Mouse (Mus musculus) right cerebral cortex, postnatal 4 days (tissue): ENCODE data around the gene Cst7.
"Not testable (repeated sequence)": the region's sequence is repeated elsewhere in the genome, so short reads cannot be mapped to it uniquely, and the experiment has no call there.

Source experiments
- DNase-seq: peaks from one replicate; pipeline ENCODE4 v3.0.0-alpha.2; 2022

The Cst7 gene

DNA sequence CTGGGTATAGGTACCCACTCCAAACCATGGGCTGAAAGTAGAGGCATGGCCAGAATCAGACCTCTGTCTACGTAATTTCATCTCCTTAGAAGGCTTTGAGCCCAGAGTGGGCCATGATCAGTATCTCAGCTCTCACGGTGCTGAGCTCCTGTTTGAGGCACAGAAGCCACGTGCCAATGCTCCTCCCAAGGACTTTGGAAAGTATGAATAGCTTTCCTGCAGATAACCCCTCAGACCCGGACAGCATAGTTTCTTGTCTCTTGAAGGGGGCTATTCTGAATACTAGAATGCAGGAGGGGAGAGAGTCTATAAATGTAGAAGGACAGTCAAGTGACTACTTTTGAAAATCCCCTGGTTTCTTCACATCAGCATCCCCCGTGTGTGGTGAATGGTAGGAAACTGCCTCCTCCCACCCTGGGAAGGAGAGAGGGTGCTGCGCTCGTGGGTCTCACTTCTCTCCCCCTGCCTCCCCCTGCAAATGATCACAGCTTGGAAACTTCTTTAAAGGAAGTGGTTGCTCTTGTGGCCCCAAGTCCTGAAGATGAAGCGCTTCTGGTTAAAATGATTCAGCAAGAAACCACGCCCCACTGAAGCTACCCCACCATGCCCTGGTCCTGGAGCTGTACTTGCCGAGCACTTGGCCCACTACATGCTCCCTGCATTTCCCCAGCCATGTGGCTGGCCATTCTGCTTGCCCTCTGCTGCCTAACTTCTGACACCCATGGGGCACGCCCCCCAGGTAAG, at the start of gene Cst7:
Gene Cst7 (plus strand): TSS at position 569 of the 744 bp plus-strand sequence.
- no peak for DNase-seq

DNA sequence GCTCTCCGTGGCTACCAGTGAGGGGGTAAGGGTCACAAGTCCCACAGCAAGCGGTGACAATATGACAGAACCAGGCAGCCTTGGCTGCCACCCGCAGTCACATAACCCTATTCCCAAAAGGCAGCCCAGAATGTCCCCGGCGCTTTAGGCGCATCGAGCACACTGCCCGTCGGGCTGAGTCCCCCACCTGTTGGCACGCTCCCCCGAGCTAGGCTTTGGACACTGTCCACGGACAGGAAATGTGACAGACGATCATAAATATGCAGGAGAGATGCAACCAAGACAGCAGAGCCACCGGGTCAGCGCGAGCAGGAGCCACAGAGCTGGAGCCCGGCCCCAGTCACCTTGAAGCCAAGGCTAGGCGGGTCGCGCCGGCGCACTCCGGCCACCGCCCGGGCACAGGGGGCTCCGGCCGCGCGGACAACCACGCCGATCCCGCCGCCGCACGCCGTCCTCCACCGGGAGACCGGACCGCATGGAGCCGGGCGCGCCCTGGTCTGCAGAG, 44.5 kb upstream of the Cst7 start:
- no peak for DNase-seq

DNA sequence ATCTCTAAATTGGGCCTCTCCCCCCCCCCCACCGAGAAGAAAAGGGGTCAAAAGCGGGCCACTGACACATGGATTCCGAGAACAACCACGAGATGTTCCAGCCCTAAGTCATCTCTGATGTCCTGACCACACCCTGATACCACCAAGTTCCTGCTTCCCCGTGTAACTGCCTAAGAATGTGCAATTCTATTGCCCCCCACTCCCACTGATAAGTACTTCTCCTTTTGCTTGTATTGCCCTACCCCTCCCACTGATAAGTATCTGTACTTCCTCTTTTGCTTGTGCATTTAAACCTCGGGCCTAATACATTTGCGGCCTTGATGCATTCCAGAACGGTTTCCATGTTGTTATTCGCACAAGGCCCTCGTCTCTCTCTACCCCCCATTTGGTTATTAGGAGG, 20.6 kb upstream of the Cst7 start:
- not testable (repeated sequence) for DNase-seq

DNA sequence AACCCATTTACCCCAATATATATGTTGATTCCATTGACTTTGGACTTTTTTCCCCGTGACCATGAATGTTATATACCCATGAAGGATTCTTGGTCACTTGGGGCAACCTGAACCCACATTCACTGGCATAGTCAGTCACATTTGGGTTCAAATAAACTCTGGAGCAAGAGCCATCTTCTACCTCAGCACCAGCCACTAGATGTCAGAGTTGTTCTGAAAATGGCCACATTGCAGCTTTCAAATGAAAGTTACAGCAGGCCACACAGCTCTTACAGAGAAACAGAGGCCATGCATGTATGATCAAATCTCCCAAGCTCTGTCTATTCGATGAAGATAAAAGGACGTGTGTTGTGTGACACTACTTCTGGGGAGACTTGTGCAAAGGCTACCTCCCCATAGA, 11.6 kb upstream of the Cst7 start:
- DNase-seq: no peak

DNA sequence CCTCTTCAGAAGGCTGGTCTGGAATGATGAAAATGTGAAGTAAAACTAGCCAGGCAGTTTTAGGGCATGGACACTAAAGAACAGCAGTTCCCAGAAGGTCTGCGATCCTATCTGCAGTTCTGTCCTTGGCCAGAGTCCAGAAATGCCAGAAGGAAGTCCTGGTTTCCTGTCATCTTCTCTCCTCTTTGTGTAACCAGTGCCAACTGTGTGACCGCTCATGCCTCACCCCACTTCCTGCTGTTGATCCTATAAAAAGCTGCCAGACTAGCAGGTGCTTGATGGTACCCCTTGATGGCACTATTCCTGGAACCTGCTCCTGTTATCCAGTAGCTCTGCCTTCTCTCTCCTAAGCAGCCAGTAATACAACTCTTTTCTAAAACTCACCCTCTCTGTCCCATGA, 3.2 kb upstream of the Cst7 start:
- DNase-seq: no peak

DNA sequence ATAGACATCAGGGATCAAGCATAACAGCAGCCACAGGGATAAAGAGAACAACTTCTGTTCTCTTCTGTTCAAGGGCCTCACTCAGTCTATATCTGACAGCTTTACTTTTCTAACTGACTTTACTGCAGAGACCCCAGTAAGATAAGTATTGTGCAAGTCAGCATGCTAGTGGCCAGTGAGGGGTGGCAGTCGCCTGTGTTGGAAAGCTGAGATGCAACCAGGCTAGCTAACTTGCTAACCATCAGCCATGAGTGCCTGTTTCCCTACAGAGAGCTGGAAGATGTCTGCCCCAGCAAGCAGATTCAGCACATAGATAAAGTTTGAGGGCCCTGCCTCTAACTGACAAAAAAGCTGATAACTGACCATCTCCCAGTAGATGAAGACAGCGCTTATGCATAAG, 546 bp downstream of the Cst7 start:
- DNase-seq: no peak

DNA sequence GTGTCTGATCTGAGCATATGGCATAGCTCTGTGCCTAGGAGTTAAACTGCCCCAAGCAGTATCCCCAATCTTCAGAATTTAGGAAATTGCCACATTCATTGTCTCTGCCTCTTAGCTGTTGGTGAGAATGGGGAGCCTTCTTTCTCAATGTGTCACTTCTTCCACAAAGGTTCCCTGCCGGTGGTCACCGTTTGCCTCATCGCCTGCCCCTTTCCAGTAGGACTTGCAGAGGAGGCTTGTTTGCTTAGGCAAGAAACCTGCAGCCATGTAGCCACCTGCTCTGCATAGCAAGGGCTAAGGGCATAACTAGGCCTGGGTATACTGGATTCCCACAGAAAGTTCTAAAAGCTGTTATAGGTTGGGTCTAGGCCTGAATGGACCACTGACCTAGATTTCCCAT, 2.2 kb downstream of the Cst7 start:
- DNase-seq: no peak

DNA sequence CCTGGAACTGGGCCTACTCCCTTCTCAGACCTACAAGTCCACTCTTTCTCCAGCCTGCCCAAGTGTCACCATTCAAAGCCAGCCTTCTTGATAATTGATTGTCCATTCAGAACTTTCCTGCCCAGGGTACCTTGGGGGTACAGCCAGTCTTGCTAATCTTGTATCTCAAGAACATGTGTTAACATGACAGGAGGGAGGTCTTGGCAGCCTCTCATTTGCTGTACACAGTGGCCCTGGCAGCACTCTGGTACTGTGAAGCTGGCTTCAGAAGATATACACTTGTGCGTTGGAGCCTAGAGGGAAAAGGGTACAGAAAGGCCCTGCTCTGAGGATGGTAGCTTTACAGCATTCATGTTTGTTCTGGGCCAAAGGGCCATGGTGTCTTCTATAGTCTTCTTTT, 6.0 kb downstream of the Cst7 start:
- DNase-seq: no peak

DNA sequence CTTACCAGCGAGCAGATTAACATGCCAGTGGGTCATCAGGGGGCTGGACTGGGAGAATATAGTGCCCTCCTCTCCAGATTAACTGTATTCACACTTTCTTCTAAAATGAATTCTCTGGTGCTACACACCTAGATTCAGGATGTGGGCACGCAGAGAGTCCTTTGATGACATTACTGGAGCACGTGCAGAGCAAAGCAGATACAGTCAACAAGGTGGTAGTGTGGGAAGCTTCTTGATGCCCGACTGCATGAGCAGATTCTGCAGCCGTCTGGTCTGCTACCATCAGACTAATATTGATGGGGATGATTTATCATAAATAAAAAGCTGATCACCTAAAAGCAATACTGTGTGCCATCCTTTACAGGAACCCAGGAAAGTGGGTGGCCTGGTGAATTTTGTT, 8.4 kb downstream of the Cst7 start:
- DNase-seq: no peak

DNA sequence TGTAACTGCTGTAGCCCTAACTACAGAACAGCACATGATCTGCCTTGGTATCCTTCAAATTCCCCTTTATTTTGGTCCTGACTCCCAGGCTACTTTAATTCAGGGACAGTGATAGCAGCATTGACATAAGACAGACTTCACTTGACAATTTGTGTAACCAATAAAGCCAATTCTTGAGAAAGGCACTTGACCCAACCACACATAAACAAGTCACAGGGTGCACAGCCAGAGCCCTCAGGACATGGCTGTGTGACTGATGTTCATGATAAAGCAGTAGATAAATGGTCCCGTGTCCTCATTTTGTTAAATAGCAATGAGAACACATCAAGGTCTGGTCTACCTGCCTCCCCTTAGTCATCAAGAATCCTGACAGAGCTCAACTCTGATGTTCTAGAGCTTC, 9.4 kb downstream of the Cst7 start:
- DNase-seq: no peak

DNA sequence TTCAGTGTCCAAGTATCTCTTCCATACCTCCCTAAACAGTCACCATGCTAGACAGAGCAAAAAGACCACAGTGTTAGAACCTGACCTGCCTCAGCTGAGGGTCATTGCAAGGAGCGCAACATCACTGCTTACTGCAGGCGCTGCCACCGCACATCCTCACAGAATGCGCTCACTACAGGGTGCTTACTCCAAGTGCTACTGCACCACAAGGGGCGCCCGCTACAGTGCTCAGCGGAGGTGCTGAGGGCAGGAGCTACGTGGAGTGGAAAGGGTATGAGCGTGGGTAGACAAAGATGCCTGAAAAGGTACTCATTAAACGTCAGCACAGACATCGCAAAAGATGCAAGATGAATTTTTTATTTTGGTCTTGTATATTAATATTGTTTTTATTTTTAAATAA, 18.9 kb downstream of the Cst7 start:
- no peak for DNase-seq

DNA sequence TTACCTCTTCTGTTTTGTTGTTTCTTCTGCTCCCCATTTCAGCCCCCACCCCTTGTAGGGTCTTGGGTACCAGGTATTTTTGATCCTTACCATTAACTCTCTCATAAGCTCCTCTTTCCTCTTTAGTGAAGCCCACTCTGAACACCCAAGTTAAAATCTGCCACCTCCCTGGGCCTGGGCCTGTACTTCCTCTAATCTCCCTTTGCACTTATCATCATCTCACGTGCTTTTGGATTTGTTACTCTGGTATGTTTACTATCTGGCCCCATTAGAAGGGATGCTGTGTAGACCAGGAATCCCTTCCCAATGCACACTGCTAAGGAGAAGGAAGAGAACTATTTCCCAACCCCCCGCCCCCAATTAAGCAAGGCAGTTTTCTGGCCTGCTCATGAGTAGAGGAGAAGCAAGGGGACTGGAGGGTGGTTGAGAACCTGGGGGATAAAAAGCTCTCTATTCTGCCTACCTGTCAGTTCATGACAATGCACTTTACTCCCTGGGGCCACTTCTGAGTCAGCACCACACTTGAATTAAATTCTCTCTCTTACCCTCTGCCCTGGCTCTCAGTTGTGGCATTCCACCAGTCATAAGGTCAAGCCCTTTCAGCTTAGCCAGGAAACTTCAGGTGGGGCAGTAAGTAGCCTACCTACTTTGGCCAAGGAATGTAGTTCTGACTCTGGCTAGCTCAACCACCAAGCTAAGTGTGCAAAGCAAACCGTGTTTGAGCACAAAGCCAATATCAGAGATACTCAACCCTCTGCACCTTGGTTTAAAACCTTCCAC, 25.4 kb downstream of the Cst7 start:
- DNase-seq: no peak

DNA sequence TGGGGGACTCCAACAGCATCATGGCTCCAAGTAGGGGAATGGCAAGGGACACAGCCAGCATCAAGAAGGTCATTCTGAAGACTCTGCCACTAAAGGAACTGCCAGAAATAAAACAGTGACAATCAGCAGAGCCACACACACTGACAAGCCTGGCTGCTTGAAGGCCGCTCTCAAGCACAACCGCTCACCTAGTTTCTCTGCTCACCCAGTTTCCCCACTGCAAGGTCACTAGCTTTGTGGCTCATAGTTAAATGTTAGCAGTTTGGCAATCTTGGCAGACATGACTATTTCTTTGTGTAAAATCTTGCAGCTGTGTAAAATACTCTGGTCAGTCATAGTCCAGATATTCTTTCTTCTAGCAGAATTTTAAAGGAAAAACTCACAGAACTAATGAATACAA, 30.0 kb downstream of the Cst7 start:
- DNase-seq: no peak

DNA sequence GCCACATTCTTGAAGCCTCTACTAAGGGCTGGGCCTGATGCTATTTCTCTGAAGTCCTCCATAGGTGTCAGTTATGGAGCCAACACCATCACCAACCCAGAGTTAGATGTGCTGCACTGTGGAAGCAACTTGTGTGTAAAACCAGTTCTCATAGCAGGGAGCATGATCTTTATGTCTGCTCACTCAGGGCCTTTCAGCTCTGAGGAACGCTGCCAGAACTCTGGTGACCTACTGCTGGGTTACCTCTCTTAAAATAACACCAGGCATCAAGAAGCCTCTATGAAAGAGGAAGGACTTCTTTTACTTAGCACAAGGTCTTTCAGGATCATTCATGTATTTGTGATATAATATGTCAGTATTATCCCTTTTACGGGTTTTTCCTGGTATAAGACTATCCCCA, 32.0 kb downstream of the Cst7 start:
- DNase-seq: no peak

DNA sequence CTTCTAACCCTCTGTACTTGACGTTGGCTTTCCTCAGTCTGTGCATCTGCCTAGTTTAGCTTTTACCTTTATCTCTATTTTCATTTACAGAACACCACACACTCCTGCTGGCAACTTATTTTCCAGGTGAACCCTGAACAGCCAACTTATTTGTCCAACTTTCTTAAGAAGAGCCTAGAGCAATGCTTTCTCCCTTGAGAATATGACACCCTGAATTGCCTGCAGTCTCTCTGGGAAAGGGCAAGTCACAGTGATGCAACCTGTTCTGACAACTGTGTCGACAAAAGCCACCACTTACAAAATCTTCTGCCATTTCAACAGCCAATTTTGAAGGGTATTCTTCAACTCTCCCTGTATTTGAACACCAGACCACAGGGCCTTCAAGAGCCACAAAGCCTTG, 34.6 kb downstream of the Cst7 start:
- no peak for DNase-seq

DNA sequence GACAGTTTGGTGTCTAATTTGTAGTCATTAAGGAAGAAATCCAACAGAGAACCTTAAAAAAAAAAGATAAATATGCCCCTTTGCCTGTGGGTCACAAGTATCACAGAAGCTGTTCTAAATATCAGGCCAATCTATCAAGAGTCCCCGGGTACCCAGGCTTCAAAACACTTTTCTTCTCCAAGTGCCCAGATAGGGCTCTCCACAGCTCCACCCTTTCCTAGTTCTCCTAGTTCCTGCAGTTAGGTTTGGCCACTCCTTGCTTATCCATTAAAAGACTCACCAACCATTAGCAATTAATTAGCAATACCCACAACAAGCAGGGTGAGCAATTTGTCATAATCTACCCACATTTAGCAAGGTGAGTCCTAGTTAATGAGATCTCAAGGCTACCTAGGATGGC, 36.9 kb downstream of the Cst7 start:
- no peak for DNase-seq

DNA sequence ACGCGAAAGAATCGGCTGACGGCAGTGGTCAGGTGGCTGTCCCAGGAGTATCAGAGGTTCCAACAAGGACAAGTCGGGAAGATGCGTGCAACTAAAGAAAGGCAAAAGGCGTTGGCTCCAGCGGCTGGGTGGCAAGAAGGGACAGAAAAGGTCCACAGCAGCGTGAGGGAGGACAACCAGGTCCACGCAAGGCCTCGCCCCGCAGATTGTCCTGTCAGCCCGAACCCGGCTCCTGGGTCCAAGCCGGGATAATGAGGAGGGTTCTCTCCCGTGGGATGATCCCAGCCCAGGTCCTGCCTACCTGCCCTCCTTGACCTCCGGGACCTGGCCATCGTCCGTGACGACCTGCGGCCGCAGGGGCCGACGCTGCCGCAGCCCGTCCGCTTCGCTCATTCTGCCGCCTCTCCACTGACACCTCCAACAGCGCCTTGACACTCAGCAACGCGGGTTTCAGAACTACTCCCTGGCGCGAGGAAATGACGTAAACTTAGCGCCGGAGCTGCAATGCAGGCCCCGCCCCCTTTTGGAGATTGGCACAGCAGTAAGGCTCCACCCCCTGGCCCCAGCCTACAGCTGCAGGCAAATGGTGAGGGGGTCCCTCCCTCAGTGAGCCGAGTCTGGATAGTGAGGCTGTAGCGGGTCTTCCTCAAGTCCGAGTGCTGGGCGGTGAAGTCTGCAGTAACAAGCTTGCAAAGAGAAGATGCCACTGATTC, 38.0 kb downstream of the Cst7 start, which contains the start of gene Apmap:
Gene Apmap (minus strand): TSS at position 481 of the 713 bp plus-strand sequence.
- DNase-seq: peak; percentile 97

DNA sequence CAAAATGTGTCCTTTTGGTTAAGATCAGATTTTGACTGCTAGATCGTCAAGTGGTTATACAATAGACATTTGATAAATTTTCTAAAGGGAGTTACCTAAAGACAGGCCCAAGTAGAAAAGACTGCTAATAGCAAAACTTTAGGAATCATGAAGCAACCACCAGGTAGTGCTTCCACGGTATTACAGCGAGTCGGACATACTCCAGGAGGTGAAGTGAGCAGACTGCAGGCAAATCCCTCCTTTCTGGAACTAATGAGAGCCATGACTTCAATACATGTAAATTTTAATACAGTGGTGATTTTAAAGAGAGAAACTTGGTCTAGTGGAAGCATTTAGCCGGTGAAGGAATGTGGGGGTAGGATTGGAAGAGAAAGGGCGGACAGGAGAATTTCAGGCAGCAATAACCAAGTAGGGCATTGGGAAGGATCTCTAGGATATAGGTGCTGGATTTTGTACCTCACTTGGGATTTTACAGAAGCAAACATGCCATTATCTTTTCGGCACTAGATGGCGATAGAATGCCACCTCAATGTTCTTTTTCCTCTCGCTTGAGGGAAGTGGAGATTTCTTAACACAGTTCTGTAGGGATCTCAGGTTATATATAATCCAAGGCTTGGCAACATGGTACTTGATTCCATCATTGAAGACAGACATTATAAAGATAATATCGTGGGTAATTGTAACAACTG, 38.8 kb downstream of the Cst7 start:
- peak; percentile 31 for DNase-seq

DNA sequence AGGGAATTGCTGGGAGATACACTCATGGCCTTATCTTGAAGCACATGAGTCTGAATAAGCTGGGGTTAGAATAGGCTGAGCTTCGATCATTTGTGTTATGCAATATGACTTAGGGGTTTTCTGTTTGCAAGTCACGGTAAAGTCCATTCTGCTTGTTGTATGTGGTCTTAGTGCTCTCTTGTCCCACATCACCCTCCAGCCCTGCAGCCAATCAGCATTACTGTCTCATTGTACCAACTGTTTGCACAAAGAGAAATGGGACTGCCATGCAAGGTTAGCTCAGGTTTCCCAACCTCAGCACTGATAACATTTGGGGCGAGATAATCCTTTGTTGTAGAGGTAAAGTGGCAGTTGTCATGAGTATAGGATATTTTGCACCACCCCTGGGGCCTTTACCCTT, 39.9 kb downstream of the Cst7 start:
- no peak for DNase-seq

DNA sequence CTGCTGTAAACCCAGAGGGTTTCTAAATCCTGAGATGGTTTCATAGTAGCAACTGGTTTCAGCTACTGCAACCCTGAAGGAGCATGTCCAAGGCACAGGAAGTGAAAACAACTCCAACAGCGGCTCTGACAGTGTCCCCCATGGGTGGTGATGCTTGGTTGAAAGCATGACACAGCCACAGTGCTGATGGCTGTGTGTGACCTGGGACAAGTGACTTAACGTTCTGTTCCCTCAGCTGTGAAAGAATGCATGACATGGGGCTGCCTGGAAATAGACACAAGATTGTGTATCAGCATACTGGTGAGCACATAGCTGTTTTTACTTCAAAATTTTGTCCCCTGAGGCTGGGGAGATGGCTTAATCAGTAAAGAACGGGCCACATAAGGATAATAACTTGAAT, 51.5 kb downstream of the Cst7 start:
- no peak for DNase-seq

DNA sequence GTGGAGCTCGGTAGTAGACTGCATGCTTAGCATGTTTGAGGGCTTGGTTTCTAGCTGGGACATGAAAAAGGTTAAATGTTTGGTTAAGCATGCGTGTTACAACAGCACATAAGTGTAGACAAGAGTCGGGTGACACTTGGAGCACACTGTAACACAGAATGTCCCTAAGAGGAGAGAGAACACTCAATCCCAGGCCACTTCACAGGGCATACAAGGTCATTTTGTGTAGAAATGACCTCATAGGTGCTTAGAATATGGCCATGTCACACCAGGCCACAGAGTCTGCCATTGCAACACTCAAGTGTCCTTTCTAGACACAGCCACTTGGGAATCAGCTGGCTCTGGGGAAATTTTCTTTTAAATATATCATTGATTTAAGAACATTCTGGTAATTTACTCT, 53.7 kb downstream of the Cst7 start:
- DNase-seq: no peak

DNA sequence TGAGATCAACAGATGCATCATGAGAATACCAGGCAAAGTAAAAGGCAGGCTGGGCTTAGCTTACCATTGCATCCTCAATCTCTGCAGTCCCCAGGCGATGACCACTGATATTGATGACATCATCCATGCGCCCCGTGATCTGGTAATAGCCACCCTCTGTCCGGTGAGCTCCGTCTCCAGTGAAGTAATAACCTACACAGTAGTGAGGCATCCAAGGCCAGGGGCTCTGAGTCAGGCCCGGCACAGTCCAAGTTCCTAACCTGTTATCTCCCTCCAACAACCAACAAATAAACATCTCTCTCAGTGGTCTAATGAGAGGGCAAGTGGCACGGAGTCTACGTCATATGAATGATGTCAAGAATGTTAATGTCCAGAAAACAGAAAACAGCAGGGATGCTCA, 54.7 kb downstream of the Cst7 start:
- no peak for DNase-seq

DNA sequence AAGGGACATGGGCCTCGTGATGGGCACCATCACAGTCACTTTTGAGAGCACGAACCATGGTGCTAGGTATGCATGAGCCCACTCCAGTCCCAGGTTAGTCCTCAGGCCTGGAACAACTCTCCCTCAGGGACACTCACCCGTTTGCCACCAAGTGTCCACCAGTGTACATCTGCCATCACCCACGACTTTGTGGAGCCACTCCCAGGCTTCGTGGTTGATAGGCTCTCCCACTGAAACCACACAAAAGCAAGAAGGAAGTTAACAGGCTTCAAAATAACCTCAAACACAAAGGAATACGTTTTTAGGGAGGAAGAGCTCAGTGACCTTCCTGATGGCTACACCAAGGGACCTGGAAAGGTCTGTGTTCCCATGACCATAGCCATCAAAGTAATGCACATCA, 56.9 kb downstream of the Cst7 start:
- DNase-seq: no peak
